Mouse (Mus musculus): ENCODE measurements at regions not wholly inside any gene's neighbourhood (a gene's known extent, or its start where the extent isn't known, plus 50 kb on each side); places are given as distances from the start of the nearest gene placed in this dataset.

DNA sequence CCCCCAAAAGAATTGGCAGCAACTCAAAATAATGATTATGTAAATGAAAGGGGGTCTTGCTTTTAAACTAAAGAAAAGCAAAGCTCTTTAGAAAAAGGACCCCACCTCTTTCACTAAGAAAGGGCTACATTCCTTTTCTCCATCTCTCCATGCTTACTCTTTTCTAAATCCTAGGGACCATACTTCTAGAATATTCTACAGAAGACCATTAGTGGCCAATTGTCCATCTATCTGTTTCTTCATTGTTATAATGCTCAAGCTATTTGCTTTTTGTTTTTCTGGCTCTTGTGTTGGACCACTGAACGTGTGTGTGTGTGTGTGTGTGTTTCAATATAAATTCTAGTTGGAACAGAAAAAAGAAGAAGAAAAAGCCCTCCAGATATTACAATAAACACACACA, 615.7 kb downstream of the Hdgfl1 start:
- TF ChIP-seq CHD2 (IDR thresholded peaks at IDR 0.05; ENCODE audit: low read depth, low read length) (no peak), ZNF384 (IDR thresholded peaks at IDR 0.05; ENCODE audit: low read depth, low read length) (no peak), MAFK (IDR thresholded peaks at IDR 0.05; ENCODE audit: insufficient read depth, low read depth, low read length) (no peak), HCFC1 (IDR thresholded peaks at IDR 0.05; ENCODE audit: borderline replicate concordance, insufficient read depth, low read length) (no peak), ZC3H11A (IDR thresholded peaks at IDR 0.05; ENCODE audit: borderline replicate concordance, low read depth, low read length) (no peak)
